Mouse (Mus musculus): ENCODE data around the gene Dglucy.

DNA sequence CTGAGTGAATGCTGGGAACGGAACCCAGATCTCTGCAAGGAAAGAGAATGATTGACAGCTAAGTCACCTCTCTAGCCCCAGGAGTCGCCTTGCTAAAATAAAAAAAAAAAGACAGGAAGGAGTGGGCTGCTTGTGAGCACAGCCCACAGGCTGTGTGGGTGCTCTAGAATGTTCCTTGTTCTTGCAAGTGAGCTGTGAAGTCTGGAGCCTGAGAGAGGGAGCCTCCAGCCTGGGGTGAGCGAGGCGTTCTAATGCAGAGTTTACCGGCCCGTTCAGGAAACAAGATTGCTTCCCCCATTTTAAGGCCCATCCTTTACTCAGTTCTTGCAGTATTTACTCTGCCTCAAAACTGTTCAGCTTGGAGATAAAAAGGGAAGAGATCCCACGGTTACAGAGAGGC lies 28.4 kb downstream of the Dglucy start:
- TF ChIP-seq CTCF (IDR thresholded peaks at IDR 0.05; ENCODE audit: low read depth) (no peak), EP300 (IDR thresholded peaks at IDR 0.05; ENCODE audit: low read depth) (no peak)
